Mouse (Mus musculus) forebrain, embryonic 12.5 days (tissue): ENCODE data around the gene Stom. TPM values are rescaled to one million over a fixed set of nuclear protein-coding genes. Genes with fewer than 3 reads are reported as not detected.

Experiments
- ATAC-seq: fragments of 200-750 bp; cut with Nextera tagmentation; 2 replicates; pipeline ENCODE4 v1.8.0; 2017; ENCODE audit warnings: moderate TSS enrichment; ENCODE audit not compliant: low FRiP score
- H3K27ac ChIP-seq: fragments of 300-500 bp; sonication (generic); 2 replicates; pipeline ENCODE4 v1.5.1; 2016; ENCODE audit warnings: mild to moderate bottlenecking
- H3K27me3 ChIP-seq: fragments of 300-500 bp; sonication (generic); 2 replicates; pipeline ENCODE4 v1.6.1; 2016; ENCODE audit warnings: mild to moderate bottlenecking
- H3K36me3 ChIP-seq: fragments of 300-500 bp; sonication (generic); replicated peaks from 2 replicates; pipeline ENCODE4 v1.6.1; 2016; ENCODE audit warnings: mild to moderate bottlenecking
- H3K4me1 ChIP-seq: fragments of 300-500 bp; sonication (generic); 2 replicates; pipeline ENCODE4 v1.6.1; 2016
- H3K4me2 ChIP-seq: fragments of 300-500 bp; sonication (generic); 2 replicates; pipeline ENCODE4 v1.6.1; 2016; ENCODE audit warnings: mild to moderate bottlenecking, moderate library complexity
- H3K4me3 ChIP-seq: fragments of 300-500 bp; sonication (generic); replicated peaks from 2 replicates; pipeline ENCODE4 v1.5.1; 2016; ENCODE audit warnings: mild to moderate bottlenecking
- H3K9ac ChIP-seq: fragments of 300-500 bp; sonication (generic); 2 replicates; pipeline ENCODE4 v1.6.1; 2016; ENCODE audit warnings: mild to moderate bottlenecking
- H3K9me3 ChIP-seq: fragments of 300-500 bp; sonication (generic); 2 replicates; pipeline ENCODE4 v1.6.1; 2016
- WGBS: fragments of 180-500 bp; shearing (Covaris S2); methylation state at CpG from one replicate; pipeline ENCODE4 v1.1.7; 2016; 5-methylcytosine and 5-hydroxymethylcytosine counted together
- polyA plus RNA-seq: library from polyadenylated mRNA; unstranded; fragments of >200 nt; fragmentation: Nextera tagmentation; extraction: Ambion mirVana; gene quantifications from 2 replicates; pipeline ENCODE4 v1.2.1, GENCODE M21; 2016

The Stom gene
- polyA plus RNA-seq, 1 experiment from 2014 or later: 11.0 TPM

- H3K9me3 ChIP-seq: no peaks in the 10 kb centered on the region
- H3K9ac ChIP-seq: no peak overlapping the region
- WGBS: 5% methylated on average over 7 of the region's 7 CpGs
- H3K36me3 ChIP-seq: no peaks in the 10 kb centered on the region
- ATAC-seq: no peak
- H3K27me3 ChIP-seq: no peaks in the 10 kb centered on the region
- peak overlapping the region; percentile 69; the same call in 1 of the 2 replicates for H3K4me3 ChIP-seq
- no peak overlapping the region for H3K27ac ChIP-seq
- peak overlapping the region; percentile 78 for H3K4me2 ChIP-seq
- H3K4me1 ChIP-seq: peaks cover 18% of the 10 kb centered on the region
Observed at GRCm38 (mm10) chr2:35335620-35336019, 1.2 kb downstream of the Stom start.

- H3K9me3 ChIP-seq: no peaks in the 10 kb centered on the region
Observed at GRCm38 (mm10) chr2:35333670-35334069, 3.1 kb downstream of the Stom start.

GRCm38 (mm10) chr2:35331205-35331604, 5.6 kb downstream of the Stom start:
- no peak overlapping the region for H3K4me3 ChIP-seq
- 85% methylated on average over 2 of the region's 2 CpGs for WGBS

More at GRCm38 (mm10) chr2:35333670-35334069, 3.1 kb downstream of the Stom start:
- no peaks in the 10 kb centered on the region for H3K27me3 ChIP-seq
- no peak overlapping the region for H3K27ac ChIP-seq
- no peak overlapping the region for H3K9ac ChIP-seq
- no peak overlapping the region for H3K4me2 ChIP-seq
- no peak overlapping the region for H3K4me3 ChIP-seq
- ATAC-seq: no peak
- H3K36me3 ChIP-seq: no peaks in the 10 kb centered on the region
- peaks cover 18% of the 10 kb centered on the region for H3K4me1 ChIP-seq

GRCm38 (mm10) chr2:35329061-35329460, 7.7 kb downstream of the Stom start:
- WGBS: 88% methylated on average over 2 of the region's 2 CpGs
- H3K4me3 ChIP-seq: no peak overlapping the region
- H3K27me3 ChIP-seq: no peaks in the 10 kb centered on the region
- H3K9ac ChIP-seq: no peak overlapping the region
- no peaks in the 10 kb centered on the region for H3K9me3 ChIP-seq
- no peaks in the 10 kb centered on the region for H3K36me3 ChIP-seq
- no peak overlapping the region for H3K4me2 ChIP-seq
- no peak overlapping the region for H3K27ac ChIP-seq
- H3K4me1 ChIP-seq: 0 out of 2 replicates have a peak, but pooled peaks cover 4% of the 10 kb centered on the region
- no peak for ATAC-seq

More at GRCm38 (mm10) chr2:35331205-35331604, 5.6 kb downstream of the Stom start:
- ATAC-seq: no peak
- H3K4me2 ChIP-seq: no peak overlapping the region
- H3K36me3 ChIP-seq: no peaks in the 10 kb centered on the region
- no peaks in the 10 kb centered on the region for H3K27me3 ChIP-seq
- H3K27ac ChIP-seq: no peak overlapping the region
- no peaks in the 10 kb centered on the region for H3K9me3 ChIP-seq
- peaks cover 12% of the 10 kb centered on the region for H3K4me1 ChIP-seq
- H3K9ac ChIP-seq: no peak overlapping the region

GRCm38 (mm10) chr2:35328064-35328792, 8.5 kb downstream of the Stom start:
- WGBS: 29% methylated on average over 11 of the region's 11 CpGs
- H3K36me3 ChIP-seq: no peaks in the 10 kb centered on the region
- no peaks in the 10 kb centered on the region for H3K27me3 ChIP-seq

GRCm38 (mm10) chr2:35327583-35327982, 9.2 kb downstream of the Stom start:
- no peaks in the 10 kb centered on the region for H3K27me3 ChIP-seq
- no peak overlapping the region for H3K9ac ChIP-seq
- H3K4me1 ChIP-seq: peaks cover 4% of the 10 kb centered on the region; the same call in 1 of the 2 replicates
- no peak overlapping the region for H3K4me2 ChIP-seq
- no peak overlapping the region for H3K27ac ChIP-seq
- H3K9me3 ChIP-seq: no peaks in the 10 kb centered on the region
- no peak overlapping the region for H3K4me3 ChIP-seq
- no peak for ATAC-seq
- H3K36me3 ChIP-seq: no peaks in the 10 kb centered on the region
- 67% methylated on average over 10 of the region's 10 CpGs for whole genome bisulfite sequencing

More at GRCm38 (mm10) chr2:35328064-35328792, 8.5 kb downstream of the Stom start:
- Histone ChIP-seq H3K4me2 (no peak overlapping the region), H3K4me3 (no peak overlapping the region), H3K27ac (no peak overlapping the region), H3K9me3 (no peaks in the 10 kb centered on the region), H3K4me1 (0 out of 2 replicates have a peak, but pooled peaks cover 4% of the 10 kb centered on the region), H3K9ac (no peak overlapping the region)
- no peak for ATAC-seq

GRCm38 (mm10) chr2:35326931-35327330, 9.8 kb downstream of the Stom start:
- peaks cover 4% of the 10 kb centered on the region; the same call in 1 of the 2 replicates for H3K4me1 ChIP-seq
- ATAC-seq: no peak

GRCm38 (mm10) chr2:35325930-35326329, 10.8 kb downstream of the Stom start:
- no peak overlapping the region for H3K4me2 ChIP-seq
- no peak for ATAC-seq

More at GRCm38 (mm10) chr2:35326931-35327330, 9.8 kb downstream of the Stom start:
- WGBS: 70% methylated on average over 1 of the region's 1 CpGs
- no peak overlapping the region for H3K9ac ChIP-seq
- H3K4me2 ChIP-seq: no peak overlapping the region
- no peaks in the 10 kb centered on the region for H3K36me3 ChIP-seq
- H3K9me3 ChIP-seq: no peaks in the 10 kb centered on the region
- no peaks in the 10 kb centered on the region for H3K27me3 ChIP-seq
- no peak overlapping the region for H3K4me3 ChIP-seq
- H3K27ac ChIP-seq: no peak overlapping the region

GRCm38 (mm10) chr2:35322404-35323164, 14.2 kb downstream of the Stom start:
- Histone ChIP-seq H3K27me3 (no peaks in the 10 kb centered on the region), H3K4me3 (no peak overlapping the region), H3K9ac (no peak overlapping the region), H3K4me1 (peaks cover 7% of the 10 kb centered on the region; the same call in 1 of the 2 replicates), H3K9me3 (no peaks in the 10 kb centered on the region), H3K27ac (0 out of 2 replicates have a peak overlapping the region, but pooled peaks have one; percentile 53), H3K36me3 (no peaks in the 10 kb centered on the region), H3K4me2 (no peak overlapping the region)
- ATAC-seq: no peak
- 75% methylated on average over 10 of the region's 10 CpGs for WGBS

More at GRCm38 (mm10) chr2:35325930-35326329, 10.8 kb downstream of the Stom start:
- Histone ChIP-seq H3K4me3 (no peak overlapping the region), H3K9me3 (no peaks in the 10 kb centered on the region), H3K27ac (no peak overlapping the region), H3K4me1 (peaks cover 4% of the 10 kb centered on the region; the same call in 1 of the 2 replicates), H3K27me3 (no peaks in the 10 kb centered on the region), H3K36me3 (no peaks in the 10 kb centered on the region), H3K9ac (no peak overlapping the region)
- WGBS: 77% methylated on average over 10 of the region's 10 CpGs

- Histone ChIP-seq H3K4me2 (no peak overlapping the region), H3K9me3 (no peaks in the 10 kb centered on the region), H3K36me3 (no peaks in the 10 kb centered on the region), H3K4me1 (peaks cover 5% of the 10 kb centered on the region; the same call in 1 of the 2 replicates), H3K4me3 (no peak overlapping the region), H3K27ac (no peak overlapping the region), H3K9ac (no peak overlapping the region), H3K27me3 (no peaks in the 10 kb centered on the region)
- ATAC-seq: no peak
- WGBS: 92% methylated on average over 15 of the region's 15 CpGs
Observed at GRCm38 (mm10) chr2:35320399-35320798, 16.4 kb downstream of the Stom start.

- no peak overlapping the region for H3K9ac ChIP-seq
- no peak overlapping the region for H3K4me2 ChIP-seq
- WGBS: 89% methylated on average over 12 of the region's 12 CpGs
- no peaks in the 10 kb centered on the region for H3K27me3 ChIP-seq
- no peaks in the 10 kb centered on the region for H3K9me3 ChIP-seq
- ATAC-seq: no peak
- no peak overlapping the region for H3K4me3 ChIP-seq
- H3K27ac ChIP-seq: no peak overlapping the region
- H3K4me1 ChIP-seq: peaks cover 10% of the 10 kb centered on the region
- H3K36me3 ChIP-seq: no peaks in the 10 kb centered on the region
Observed at GRCm38 (mm10) chr2:35318405-35318804, 18.4 kb downstream of the Stom start.

- Histone ChIP-seq H3K27me3 (no peaks in the 10 kb centered on the region), H3K9ac (no peak overlapping the region)
- WGBS: 85% methylated on average over 4 of the region's 4 CpGs
Observed at GRCm38 (mm10) chr2:35317604-35318003, 19.2 kb downstream of the Stom start.

More at GRCm38 (mm10) chr2:35317604-35318003, 19.2 kb downstream of the Stom start:
- Histone ChIP-seq H3K9me3 (no peaks in the 10 kb centered on the region), H3K27ac (no peak overlapping the region), H3K4me1 (peaks cover 10% of the 10 kb centered on the region), H3K36me3 (no peaks in the 10 kb centered on the region), H3K4me3 (no peak overlapping the region), H3K4me2 (no peak overlapping the region)
- no peak for ATAC-seq
